Comparison of ENCODE assay signal across 25 mouse cellular contexts in genomic region chr14:16347505-16347904, GRCm38 (mm10).
"Had no signal": no experiment of that assay in that cellular context is flagged by ENCODE, and none has a peak within 500 bp of the region (broad histone marks: within the 10 kb centered on the region; RNA-seq: fewer than 3 reads in every experiment).

No protein-coding gene starts in this region.

- H3K9me3 ChIP-seq: heart, embryonic 10.5 days; hindbrain, embryonic 10.5 days; intestine, embryonic 15.5 days; kidney, embryonic 15.5 days; limb, embryonic 13.5 days; limb, embryonic 15.5 days; liver, embryonic 12.5 days had no signal

- H3K4me3 ChIP-seq: gastrocnemius, adult 2 months; heart, adult 2 months; heart, embryonic 10.5 days; heart, embryonic 12.5 days; hindbrain, embryonic 10.5 days; intestine, embryonic 15.5 days; kidney, embryonic 15.5 days; limb, embryonic 13.5 days; limb, embryonic 15.5 days; liver, embryonic 12.5 days had no signal

- H3K27me3 ChIP-seq: heart, embryonic 12.5 days; intestine, embryonic 15.5 days; kidney, embryonic 15.5 days; limb, embryonic 13.5 days; limb, embryonic 15.5 days; liver, embryonic 12.5 days had no signal

- H3K36me3 ChIP-seq: heart, embryonic 10.5 days; heart, embryonic 12.5 days; hindbrain, embryonic 10.5 days; intestine, embryonic 15.5 days; kidney, embryonic 15.5 days; limb, embryonic 13.5 days; limb, embryonic 15.5 days; liver, embryonic 12.5 days had no signal

- ATAC-seq: inflammation-experienced regulatory T-cells, adult 6 months; intestine, embryonic 15.5 days; intestine, postnatal 0 days; liver, embryonic 12.5 days had no signal

- H3K27ac ChIP-seq: gastrocnemius, adult 2 months; heart, adult 2 months; heart, embryonic 10.5 days; hindbrain, embryonic 10.5 days; hindbrain, embryonic 14.5 days; intestine, embryonic 15.5 days; kidney, embryonic 15.5 days; kidney, postnatal 0 days; limb, embryonic 13.5 days; limb, embryonic 15.5 days; liver, embryonic 12.5 days had no signal

- H3K4me2 ChIP-seq: heart, embryonic 12.5 days; hindbrain, embryonic 14.5 days; intestine, embryonic 15.5 days; kidney, embryonic 15.5 days; limb, embryonic 13.5 days; limb, embryonic 15.5 days; liver, embryonic 12.5 days had no signal

- H3K9ac ChIP-seq: heart, embryonic 12.5 days; hindbrain, embryonic 14.5 days; intestine, embryonic 15.5 days; kidney, embryonic 15.5 days; limb, embryonic 13.5 days; limb, embryonic 15.5 days; liver, embryonic 12.5 days had no signal

- DNase-seq: gastrocnemius, adult 2 months; gastrocnemius, postnatal 10 days; gastrocnemius, postnatal 25 days; heart, adult 2 months; heart, postnatal 10 days; heart, postnatal 4 days; kidney, adult 18-20 months; kidney, adult 9 months; kidney, postnatal 14 days; kidney, postnatal 36 days; layer of hippocampus, adult 9-11 months; layer of hippocampus, postnatal 36 days; left cerebral cortex, postnatal 4 days had no signal

- H3K4me1 ChIP-seq: heart, embryonic 10.5 days; heart, embryonic 12.5 days; hindbrain, embryonic 10.5 days; intestine, embryonic 15.5 days; kidney, embryonic 15.5 days; limb, embryonic 13.5 days; limb, embryonic 15.5 days; liver, embryonic 12.5 days had no signal
